Mouse (Mus musculus): ENCODE results near the gene Gng2.

DNA sequence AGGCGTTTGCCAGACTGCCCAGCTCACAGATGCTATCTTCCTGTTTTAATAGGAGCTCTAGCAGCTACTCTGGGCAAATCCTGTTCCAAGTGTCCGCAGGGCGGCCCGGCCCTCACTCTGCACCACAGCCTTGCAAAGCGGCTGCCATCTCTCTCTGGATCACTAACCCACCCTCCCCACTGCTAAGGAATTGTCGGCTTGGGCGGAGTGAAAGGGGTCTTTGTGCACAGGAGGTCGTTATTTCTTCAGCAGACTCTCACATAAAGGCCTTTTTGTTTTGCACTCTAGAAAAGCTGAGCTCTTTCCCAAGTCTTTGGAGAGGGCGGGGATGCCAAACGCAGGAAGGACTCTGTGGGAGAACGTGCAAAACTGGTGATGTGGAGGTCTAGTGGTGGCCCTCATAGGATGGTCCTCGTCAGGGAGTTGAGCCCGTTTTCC is 57.2 kb downstream of the Gng2 start:
- TF ChIP-seq POLR2A (IDR thresholded peaks at IDR 0.05; ENCODE audit: borderline replicate concordance, extremely low read depth, low read depth, low read length) (no peak), CTCF (IDR thresholded peaks at IDR 0.05; ENCODE audit: insufficient read depth, low read length) (no peak)
